Mouse (Mus musculus) liver, embryonic 16.5 days (tissue): ENCODE measurements around the gene Gulp1. TPM values are rescaled to one million over a fixed set of nuclear protein-coding genes. Genes with fewer than 3 reads are reported as not detected.

Source experiments
- ATAC-seq: fragments of 200-750 bp; cut with Nextera tagmentation; 2 replicates; pipeline ENCODE4 v1.8.0; 2017; ENCODE audit warnings: low read depth, mild to moderate bottlenecking, moderate number of reproducible peaks, moderate library complexity
- H3K27ac ChIP-seq: fragments of 300-500 bp; sonication (generic); 2 replicates; pipeline ENCODE4 v1.5.1; 2014; ENCODE audit warnings: mild to moderate bottlenecking, low read length
- H3K27me3 ChIP-seq: fragments of 300-500 bp; sonication (generic); 2 replicates; pipeline ENCODE4 v1.6.1; 2014; ENCODE audit warnings: low read depth, low read length, mixed read lengths; ENCODE audit not compliant: control insufficient read depth, insufficient read depth
- H3K36me3 ChIP-seq: fragments of 300-500 bp; sonication (generic); 2 replicates; pipeline ENCODE4 v1.6.1; 2014; ENCODE audit warnings: mild to moderate bottlenecking; ENCODE audit not compliant: control insufficient read depth, insufficient read depth
- H3K4me1 ChIP-seq: fragments of 300-500 bp; sonication (generic); 2 replicates; pipeline ENCODE4 v1.6.1; 2014; ENCODE audit warnings: low read depth, low read length, mixed read lengths; ENCODE audit not compliant: control insufficient read depth
- H3K4me2 ChIP-seq: fragments of 300-500 bp; sonication (generic); 2 replicates; pipeline ENCODE4 v1.6.1; 2014; ENCODE audit warnings: low read depth, low read length, mixed read lengths
- H3K4me3 ChIP-seq: fragments of 300-500 bp; sonication (generic); 2 replicates; pipeline ENCODE4 v1.5.1; 2014; ENCODE audit warnings: low read depth, mild to moderate bottlenecking, low read length
- H3K9ac ChIP-seq: fragments of 300-500 bp; sonication (generic); 2 replicates; pipeline ENCODE4 v1.6.1; 2014; ENCODE audit warnings: low read depth, low read length
- H3K9me3 ChIP-seq: fragments of 300-500 bp; sonication (generic); replicated peaks from 2 replicates; pipeline ENCODE4 v1.6.1; 2016; ENCODE audit warnings: low read length; ENCODE audit not compliant: control insufficient read depth
- WGBS: fragments of 180-500 bp; shearing (Covaris S2); extraction: QIAGEN DNeasy Blood & Tissue Kit; methylation state at CpG from one replicate; pipeline ENCODE4 v1.1.7; 2014; ENCODE audit not compliant: insufficient replicate concordance; 5-methylcytosine and 5-hydroxymethylcytosine counted together
- polyA plus RNA-seq: library from polyadenylated mRNA; unstranded; fragments of >200 nt; fragmentation: Nextera tagmentation; extraction: Ambion mirVana; gene quantifications from 2 replicates; pipeline ENCODE4 v1.2.1, GENCODE M21; 2015

Gene Gulp1
- polyA plus RNA-seq, 1 experiment from 2014 or later, result 0.71 TPM

DNA sequence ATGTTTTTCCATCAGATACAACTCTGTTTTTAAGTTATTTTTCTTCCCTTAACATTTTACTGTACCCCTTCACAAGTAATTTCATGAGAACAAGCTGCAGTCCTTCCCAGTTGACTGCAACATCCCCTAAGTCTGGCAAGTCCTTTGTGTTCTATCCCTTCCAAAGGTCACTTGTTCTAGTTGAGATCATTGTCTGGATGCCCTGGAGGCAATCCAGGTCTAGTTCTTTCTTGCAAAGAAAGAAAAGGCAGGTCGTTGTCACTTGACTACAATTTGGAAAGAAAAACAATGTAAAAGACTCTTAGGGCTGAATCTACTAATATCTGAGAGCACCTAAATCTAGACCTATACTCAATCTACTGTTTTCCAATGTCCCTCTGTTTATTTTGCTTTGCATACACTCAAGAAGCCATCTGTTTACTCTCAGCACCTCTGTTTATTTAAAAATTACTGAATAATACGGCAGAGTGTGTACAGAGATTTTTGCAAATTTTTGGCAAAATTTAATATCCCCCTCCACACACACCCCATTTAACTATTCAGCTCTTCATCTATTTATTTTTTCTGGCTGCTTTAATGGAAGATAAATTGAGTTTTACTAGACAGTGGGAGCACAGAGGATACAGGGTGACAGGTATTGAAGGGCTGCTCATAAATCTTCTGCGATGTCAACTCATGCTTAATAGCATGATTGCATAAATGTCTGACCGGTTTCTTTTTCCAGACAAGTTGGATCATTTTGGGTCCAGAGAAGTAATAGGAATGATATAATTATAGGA lies 252.5 kb downstream of the Gulp1 start:
- no peak overlapping the region for H3K9ac ChIP-seq
- no peaks in the 10 kb centered on the region for H3K9me3 ChIP-seq
- H3K36me3 ChIP-seq, result no peaks in the 10 kb centered on the region
- H3K4me3 ChIP-seq, result no peak overlapping the region
- 62% methylated on average over 4 of the region's 4 CpGs for WGBS
- H3K4me1 ChIP-seq, result no peaks in the 10 kb centered on the region
- no peak for ATAC-seq
- no peak overlapping the region for H3K4me2 ChIP-seq
- no peak overlapping the region for H3K27ac ChIP-seq
- no peaks in the 10 kb centered on the region for H3K27me3 ChIP-seq

DNA sequence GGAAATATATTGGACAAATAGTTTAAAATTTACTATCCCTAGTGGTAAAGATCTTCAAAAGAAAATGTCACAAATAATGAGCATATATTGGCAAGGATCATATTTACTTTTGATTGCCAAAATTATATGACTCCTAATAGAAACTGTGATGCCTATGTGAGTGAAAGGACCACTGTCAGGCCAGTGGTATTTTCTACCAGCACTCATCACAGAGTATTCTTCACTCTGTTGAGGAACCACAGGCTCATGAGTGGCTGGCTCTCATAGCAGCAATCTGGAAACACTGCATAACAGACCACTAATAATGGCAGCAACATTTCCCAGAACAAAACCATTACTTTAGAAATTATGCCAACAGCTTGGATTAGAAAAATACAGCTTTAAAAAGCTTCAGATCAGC lies 255.1 kb downstream of the Gulp1 start:
- Histone ChIP-seq H3K4me1 (no peaks in the 10 kb centered on the region), H3K36me3 (no peaks in the 10 kb centered on the region), H3K27me3 (no peaks in the 10 kb centered on the region), H3K9me3 (no peaks in the 10 kb centered on the region), H3K9ac (no peak overlapping the region), H3K27ac (no peak overlapping the region), H3K4me2 (no peak overlapping the region), H3K4me3 (no peak overlapping the region)
- no peak for ATAC-seq

DNA sequence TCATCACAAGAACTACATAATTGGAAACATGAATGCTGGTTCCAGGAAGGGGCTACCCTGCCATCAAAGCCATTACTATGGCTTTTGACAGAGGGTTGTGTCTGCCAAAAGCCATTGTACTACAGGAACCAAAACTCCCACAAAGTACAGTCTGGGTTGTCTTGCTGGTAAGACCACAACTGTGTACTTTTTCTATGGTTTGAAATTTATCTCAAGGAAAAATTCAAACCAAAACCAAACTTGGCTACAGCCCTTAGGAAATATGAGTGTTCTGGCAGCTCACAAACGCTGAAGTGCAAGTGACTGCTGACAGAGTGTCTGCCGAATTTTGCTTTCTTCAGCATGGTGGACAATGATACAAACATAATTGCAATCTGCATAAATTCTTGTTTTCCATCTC lies 259.0 kb downstream of the Gulp1 start:
- Histone ChIP-seq H3K4me2 (no peak overlapping the region), H3K4me1 (no peaks in the 10 kb centered on the region), H3K9me3 (no peaks in the 10 kb centered on the region), H3K4me3 (no peak overlapping the region), H3K27ac (no peak overlapping the region), H3K36me3 (no peaks in the 10 kb centered on the region), H3K27me3 (no peaks in the 10 kb centered on the region), H3K9ac (no peak overlapping the region)
- 48% methylated on average over 2 of the region's 2 CpGs for WGBS
- no peak for ATAC-seq

- no peak overlapping the region for H3K9ac ChIP-seq
- WGBS, result 66% methylated on average over 4 of the region's 4 CpGs
- H3K27ac ChIP-seq, result no peak overlapping the region
- no peaks in the 10 kb centered on the region for H3K27me3 ChIP-seq
- no peak for ATAC-seq
- H3K4me1 ChIP-seq, result no peaks in the 10 kb centered on the region
- H3K9me3 ChIP-seq, result no peaks in the 10 kb centered on the region
- no peaks in the 10 kb centered on the region for H3K36me3 ChIP-seq
- H3K4me3 ChIP-seq, result no peak overlapping the region
- H3K4me2 ChIP-seq, result no peak overlapping the region
These were observed 282.6 kb downstream of the Gulp1 start for GRCm38 (mm10) chr1:44833934-44834333.
